Mouse (Mus musculus) intestine, embryonic 14.5 days (tissue): ENCODE results near the gene Abcc3. TPM values are rescaled to one million over a fixed set of nuclear protein-coding genes. Genes with fewer than 3 reads are reported as not detected.
A peak's percentile ranks its signal among the peaks of the same experiment; 100 is the strongest.

Experiments
- ATAC-seq: fragments of 200-750 bp; cut with Nextera tagmentation; replicated peaks from 2 replicates; pipeline ENCODE4 v1.8.0; 2017; ENCODE audit warnings: low read depth, moderate number of reproducible peaks, moderate TSS enrichment, moderate library complexity; ENCODE audit not compliant: low FRiP score, low TSS enrichment
- DNase-seq: peaks from one replicate; pipeline ENCODE4 v3.0.0-alpha.2; 2018; ENCODE audit warnings: low spot score
- H3K27ac ChIP-seq: fragments of 300-500 bp; sonication (generic); 2 replicates; pipeline ENCODE4 v1.5.1; 2014; ENCODE audit warnings: low read depth, mild to moderate bottlenecking, control low read depth
- H3K27me3 ChIP-seq: fragments of 300-500 bp; sonication (generic); replicated peaks from 2 replicates; pipeline ENCODE4 v1.6.1; 2014; ENCODE audit warnings: low read length, control low read depth; ENCODE audit not compliant: control insufficient read depth, insufficient read depth
- H3K36me3 ChIP-seq: fragments of 300-500 bp; sonication (generic); 2 replicates; pipeline ENCODE4 v1.6.1; 2014; ENCODE audit warnings: low read length, control low read depth; ENCODE audit not compliant: control insufficient read depth, insufficient read depth
- H3K4me1 ChIP-seq: fragments of 300-500 bp; sonication (generic); replicated peaks from 2 replicates; pipeline ENCODE4 v1.6.1; 2014; ENCODE audit warnings: low read length, control low read depth, mixed read lengths; ENCODE audit not compliant: control insufficient read depth, insufficient read depth
- H3K4me2 ChIP-seq: fragments of 300-500 bp; sonication (generic); 2 replicates; pipeline ENCODE4 v1.6.1; 2014; ENCODE audit warnings: low read length
- H3K4me3 ChIP-seq: fragments of 300-500 bp; sonication (generic); 2 replicates; pipeline ENCODE4 v1.5.1; 2014; ENCODE audit warnings: low read depth, low read length, control low read depth, mixed read lengths
- H3K9ac ChIP-seq: fragments of 300-500 bp; sonication (generic); 2 replicates; pipeline ENCODE4 v1.6.1; 2014; ENCODE audit warnings: mild to moderate bottlenecking, low read length
- H3K9me3 ChIP-seq: fragments of 300-500 bp; sonication (generic); 2 replicates; pipeline ENCODE4 v1.6.1; 2016; ENCODE audit warnings: low read length, control low read depth; ENCODE audit not compliant: control insufficient read depth
- WGBS: fragments of 180-500 bp; shearing (Covaris S2); extraction: QIAGEN DNeasy Blood & Tissue Kit; methylation state at CpG from one replicate; pipeline ENCODE4 v1.1.7; 2014; 5-methylcytosine and 5-hydroxymethylcytosine counted together
- polyA plus RNA-seq: library from polyadenylated mRNA; unstranded; fragments of >200 nt; fragmentation: Nextera tagmentation; extraction: Ambion mirVana; gene quantifications from 2 replicates; pipeline ENCODE4 v1.2.1, GENCODE M21; 2014

The Abcc3 gene
- polyA plus RNA-seq, 1 experiment from 2014 or later, result 2.1 TPM

DNA sequence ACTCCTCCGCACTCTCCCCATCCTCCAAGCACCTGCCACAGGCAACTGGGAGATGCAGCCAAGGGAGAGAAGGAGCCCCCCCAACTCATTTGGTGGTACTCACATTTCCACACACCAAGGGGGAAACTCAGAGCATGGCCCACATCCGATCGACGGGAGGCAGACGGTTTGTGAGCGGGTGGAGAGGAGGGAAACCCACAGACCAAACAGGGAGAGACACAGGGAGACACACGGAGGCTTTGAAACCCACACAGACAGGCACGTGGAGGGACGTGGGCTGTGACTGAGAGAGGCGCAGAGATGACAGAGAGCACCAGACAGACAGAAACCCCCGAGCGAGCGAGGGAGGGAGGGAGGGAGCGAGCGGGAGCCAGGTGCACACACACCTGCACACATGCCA lies 31.6 kb upstream of the Abcc3 start:
- Histone ChIP-seq H3K27ac (no peak overlapping the region), H3K4me2 (no peak overlapping the region), H3K9ac (no peak overlapping the region), H3K27me3 (no peaks in the 10 kb centered on the region), H3K9me3 (no peaks in the 10 kb centered on the region), H3K4me1 (peaks cover 36% of the 10 kb centered on the region), H3K36me3 (peaks cover 4% of the 10 kb centered on the region), H3K4me3 (no peak overlapping the region)
- DNase-seq (no peak), ATAC-seq (no peak)
- WGBS, result 51% methylated on average over 15 of the region's 15 CpGs

DNA sequence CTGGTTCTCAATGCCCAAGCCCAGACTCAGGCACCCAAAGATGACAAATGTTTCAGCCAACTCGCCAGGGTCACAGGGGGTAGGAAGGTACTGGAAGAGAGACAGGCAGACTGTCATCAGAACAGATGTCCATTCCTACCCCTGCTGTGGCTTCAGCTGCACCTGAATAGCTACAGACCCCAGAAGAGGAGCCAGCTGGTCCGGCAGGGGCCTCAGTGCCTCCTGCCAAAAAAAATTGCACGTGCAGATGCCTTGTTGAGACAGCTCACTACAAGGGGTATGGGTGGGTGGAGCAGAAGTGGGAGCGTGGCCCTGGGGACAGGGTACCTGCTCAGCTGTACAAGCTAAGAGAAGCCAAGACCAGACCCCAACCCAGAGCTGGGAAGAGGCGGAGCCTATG lies 31.1 kb upstream of the Abcc3 start:
- H3K4me2 ChIP-seq, result no peak overlapping the region
- H3K9me3 ChIP-seq, result no peaks in the 10 kb centered on the region
- peaks cover 4% of the 10 kb centered on the region for H3K36me3 ChIP-seq
- no peak for DNase-seq
- no peak overlapping the region for H3K9ac ChIP-seq
- WGBS, result 63% methylated on average over 5 of the region's 5 CpGs
- H3K4me1 ChIP-seq, result peaks cover 31% of the 10 kb centered on the region
- H3K27me3 ChIP-seq, result no peaks in the 10 kb centered on the region
- no peak overlapping the region for H3K4me3 ChIP-seq
- ATAC-seq, result no peak
- H3K27ac ChIP-seq, result no peak overlapping the region

DNA sequence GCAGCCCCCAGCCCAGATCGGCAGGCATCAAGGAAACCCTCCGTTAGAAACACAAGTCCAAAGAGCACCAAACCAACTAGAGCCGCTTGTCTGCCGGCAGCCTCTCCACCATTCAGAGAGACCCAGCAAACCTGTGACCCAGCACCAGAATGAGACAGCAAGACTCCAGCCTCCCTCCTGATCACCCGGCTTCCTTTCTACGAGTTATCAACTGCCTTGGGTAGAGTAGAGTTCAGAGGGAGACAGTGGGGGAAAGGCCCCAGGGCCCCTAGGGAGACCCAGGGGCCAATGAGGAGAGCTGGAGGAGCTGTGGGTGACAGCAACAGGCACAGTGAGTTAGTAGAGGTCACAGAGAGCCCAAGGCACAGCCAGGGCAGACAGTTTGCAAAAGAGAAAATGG lies 28.2 kb upstream of the Abcc3 start:
- no peak for ATAC-seq
- Histone ChIP-seq H3K9me3 (no peaks in the 10 kb centered on the region), H3K4me1 (peaks cover 12% of the 10 kb centered on the region; the same call in 1 of the 2 replicates), H3K4me3 (no peak overlapping the region), H3K36me3 (peaks cover 22% of the 10 kb centered on the region), H3K9ac (no peak overlapping the region), H3K4me2 (no peak overlapping the region), H3K27ac (no peak overlapping the region), H3K27me3 (no peaks in the 10 kb centered on the region)
- no peak for DNase-seq
- 72% methylated on average over 6 of the region's 6 CpGs for WGBS

DNA sequence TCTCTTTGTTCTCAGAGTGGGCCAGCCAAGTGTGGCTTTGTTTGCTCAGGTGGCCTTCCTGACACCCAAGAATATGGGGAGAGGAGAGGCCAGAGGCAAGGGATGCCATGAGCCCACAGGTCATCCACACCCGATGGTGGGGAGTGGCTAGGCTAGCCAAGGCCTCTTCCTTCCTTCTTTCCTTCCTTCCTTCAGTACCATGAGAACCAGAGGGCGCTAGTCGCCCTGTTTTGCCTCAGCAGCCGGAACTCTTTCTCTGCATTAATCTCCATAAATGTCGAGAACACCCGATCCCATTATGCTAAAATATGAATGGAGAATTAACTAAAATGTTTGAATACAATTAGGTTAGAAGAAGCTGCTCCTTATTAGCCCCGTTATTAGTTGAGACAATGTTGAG lies 27.5 kb upstream of the Abcc3 start:
- no peak overlapping the region for H3K4me3 ChIP-seq
- WGBS, result 23% methylated on average over 7 of the region's 7 CpGs
- peaks cover 6% of the 10 kb centered on the region; the same call in 1 of the 2 replicates for H3K4me1 ChIP-seq
- no peak overlapping the region for H3K9ac ChIP-seq
- no peak overlapping the region for H3K4me2 ChIP-seq
- no peaks in the 10 kb centered on the region for H3K9me3 ChIP-seq
- peaks cover 23% of the 10 kb centered on the region for H3K36me3 ChIP-seq
- no peak overlapping the region for H3K27ac ChIP-seq
- DNase-seq (no peak), ATAC-seq (no peak)
- H3K27me3 ChIP-seq, result no peaks in the 10 kb centered on the region

DNA sequence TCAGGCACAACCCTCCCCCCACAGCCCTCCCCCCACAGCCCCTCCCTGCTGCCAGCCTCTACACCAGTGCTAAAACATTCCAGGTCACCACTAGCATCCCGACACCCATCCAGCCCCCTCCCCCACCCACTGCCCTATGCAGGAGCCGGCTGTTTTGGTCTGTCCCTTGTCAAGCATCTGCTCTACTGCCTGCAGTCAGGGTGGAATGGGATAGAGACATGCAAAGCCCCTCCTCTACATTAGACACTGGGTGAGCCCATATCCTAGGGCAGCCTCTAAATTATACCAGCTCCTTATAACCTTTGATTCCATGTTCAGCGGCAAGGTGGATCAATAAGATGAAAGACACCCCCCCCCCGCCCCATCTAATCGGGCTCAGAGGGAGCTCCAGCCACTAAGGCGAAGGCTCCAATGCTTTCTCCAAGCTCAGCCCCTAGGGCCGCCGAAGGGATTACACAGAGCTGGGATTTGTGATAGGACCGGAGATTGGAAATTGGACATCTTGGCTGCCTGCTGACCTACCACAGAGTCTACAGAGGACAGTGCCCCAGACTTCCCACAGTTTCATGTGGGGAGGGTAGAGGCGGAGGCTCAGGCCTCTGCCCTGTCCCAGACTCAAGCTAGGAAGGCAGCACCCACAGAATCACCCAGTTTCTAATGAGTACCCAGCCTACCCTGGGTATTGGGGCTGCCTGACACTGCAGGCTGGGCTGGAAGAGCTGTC lies 26.4 kb upstream of the Abcc3 start:
- peaks cover 9% of the 10 kb centered on the region for H3K4me1 ChIP-seq
- no peak overlapping the region for H3K27ac ChIP-seq
- no peak for ATAC-seq
- no peaks in the 10 kb centered on the region for H3K9me3 ChIP-seq
- no peak overlapping the region for H3K4me3 ChIP-seq
- peaks cover 27% of the 10 kb centered on the region for H3K36me3 ChIP-seq
- no peak overlapping the region for H3K4me2 ChIP-seq
- H3K27me3 ChIP-seq, result no peaks in the 10 kb centered on the region
- DNase-seq, result no peak
- 57% methylated on average over 10 of the region's 10 CpGs for WGBS
- no peak overlapping the region for H3K9ac ChIP-seq

DNA sequence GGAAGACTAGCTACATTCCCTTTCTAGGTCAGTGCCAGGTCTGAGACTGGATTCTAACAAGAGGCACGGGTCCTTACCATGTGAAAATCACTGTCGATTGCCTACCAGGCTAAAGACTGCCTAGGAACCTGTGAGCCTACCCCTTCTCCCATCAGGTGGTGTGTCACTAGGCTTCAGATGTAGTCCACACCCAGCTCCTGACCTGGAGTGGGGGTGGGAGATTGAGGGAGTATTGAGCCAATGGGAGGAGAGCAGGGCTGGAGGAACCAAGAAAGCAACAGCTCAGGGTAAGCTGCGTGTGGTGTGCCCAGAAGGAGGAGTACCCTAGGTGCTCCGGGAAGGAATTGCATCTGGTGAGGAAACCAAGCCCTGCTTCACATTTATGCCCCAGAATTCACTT lies 21.2 kb upstream of the Abcc3 start:
- ATAC-seq (no peak; the same call in 1 of the 2 replicates), DNase-seq (no peak)
- H3K4me2 ChIP-seq, result no peak overlapping the region
- H3K9me3 ChIP-seq, result no peaks in the 10 kb centered on the region
- no peaks in the 10 kb centered on the region for H3K27me3 ChIP-seq
- WGBS, result 50% methylated on average over 4 of the region's 4 CpGs
- H3K9ac ChIP-seq, result no peak overlapping the region
- no peak overlapping the region for H3K4me3 ChIP-seq
- H3K27ac ChIP-seq, result no peak overlapping the region
- peaks cover 14% of the 10 kb centered on the region for H3K4me1 ChIP-seq
- H3K36me3 ChIP-seq, result peaks cover 28% of the 10 kb centered on the region

DNA sequence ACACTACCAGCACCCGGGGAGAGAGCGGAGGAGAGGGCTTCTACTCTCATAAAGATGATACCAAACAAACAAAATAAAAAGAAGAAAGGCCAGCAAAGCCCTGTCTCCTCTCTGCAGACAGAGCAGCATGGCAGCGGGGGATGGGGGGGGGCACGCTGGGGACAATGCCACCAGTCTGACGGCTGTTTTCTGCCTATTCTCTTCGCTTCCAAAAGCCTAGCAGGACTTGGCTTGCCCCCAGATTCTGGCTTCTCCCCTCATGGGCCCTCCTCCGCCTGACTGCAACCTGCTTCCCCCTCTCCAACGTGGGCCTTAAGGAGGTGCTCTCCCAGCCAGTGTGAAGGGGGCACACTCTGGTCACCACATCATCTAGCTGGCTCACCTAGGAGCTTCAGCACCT lies 20.7 kb upstream of the Abcc3 start:
- H3K9ac ChIP-seq, result no peak overlapping the region
- 28% methylated on average over 8 of the region's 8 CpGs for WGBS
- H3K4me2 ChIP-seq, result no peak overlapping the region
- H3K4me1 ChIP-seq, result peaks cover 14% of the 10 kb centered on the region
- H3K27me3 ChIP-seq, result no peaks in the 10 kb centered on the region
- peaks cover 30% of the 10 kb centered on the region for H3K36me3 ChIP-seq
- no peak overlapping the region for H3K27ac ChIP-seq
- no peak overlapping the region for H3K4me3 ChIP-seq
- no peak for ATAC-seq
- DNase-seq, result no peak
- no peaks in the 10 kb centered on the region for H3K9me3 ChIP-seq

DNA sequence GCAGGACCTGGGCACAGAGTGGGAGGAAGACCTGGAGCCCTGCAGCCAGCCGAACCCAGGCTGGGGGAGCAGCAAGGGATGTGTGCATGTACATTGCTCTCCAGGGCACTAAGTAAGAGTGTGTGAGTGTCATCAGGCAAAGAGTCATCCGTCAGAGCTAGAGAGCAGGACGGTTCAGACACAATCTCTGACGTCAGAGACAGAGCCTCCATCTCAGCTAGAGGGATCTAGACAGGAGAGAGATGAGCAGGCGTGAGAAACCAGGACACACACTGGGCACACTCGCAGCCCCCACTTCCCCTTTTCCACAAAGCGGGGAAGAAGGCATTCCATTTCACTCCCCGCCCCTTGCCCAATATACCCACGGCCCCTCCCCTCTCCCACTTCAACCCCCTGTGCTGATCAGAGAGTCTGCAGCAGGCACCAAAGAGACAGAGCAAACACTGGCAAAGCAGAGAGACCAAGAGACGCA lies 20.2 kb upstream of the Abcc3 start:
- Histone ChIP-seq H3K36me3 (peaks cover 25% of the 10 kb centered on the region), H3K4me1 (peaks cover 15% of the 10 kb centered on the region), H3K9ac (no peak overlapping the region), H3K27me3 (no peaks in the 10 kb centered on the region), H3K27ac (no peak overlapping the region), H3K4me2 (no peak overlapping the region), H3K4me3 (no peak overlapping the region), H3K9me3 (no peaks in the 10 kb centered on the region)
- DNase-seq (no peak), ATAC-seq (0 out of 2 replicates have a peak, but pooled peaks have one; percentile 18)
- 17% methylated on average over 10 of the region's 10 CpGs for WGBS

DNA sequence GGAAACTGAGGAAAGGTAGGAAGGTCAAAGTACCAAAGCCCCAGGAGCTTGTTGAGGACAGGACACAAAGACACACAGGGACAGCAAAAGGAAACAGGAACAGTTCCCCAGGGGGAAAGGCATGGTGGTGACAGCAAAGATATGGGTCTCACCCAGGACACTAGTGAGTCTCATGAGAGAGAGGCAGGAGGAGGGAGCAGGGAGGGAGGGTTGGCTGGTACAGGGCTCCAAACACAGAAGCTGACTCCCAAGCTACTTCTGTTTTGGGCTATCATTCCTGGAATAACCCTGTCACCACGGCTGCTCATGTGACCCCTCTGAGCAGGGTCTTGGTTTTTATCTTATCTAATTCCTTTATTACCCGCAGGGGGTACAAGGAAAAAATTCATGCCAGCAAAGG lies 19.8 kb upstream of the Abcc3 start:
- no peak overlapping the region for H3K4me2 ChIP-seq
- H3K9me3 ChIP-seq, result no peaks in the 10 kb centered on the region
- H3K27me3 ChIP-seq, result no peaks in the 10 kb centered on the region
- H3K36me3 ChIP-seq, result peaks cover 24% of the 10 kb centered on the region; the same call in 1 of the 2 replicates
- ATAC-seq (no peak), DNase-seq (no peak)
- H3K4me1 ChIP-seq, result peaks cover 20% of the 10 kb centered on the region
- no peak overlapping the region for H3K4me3 ChIP-seq
- 38% methylated on average over 2 of the region's 2 CpGs for WGBS
- no peak overlapping the region for H3K9ac ChIP-seq
- H3K27ac ChIP-seq, result no peak overlapping the region
